Mouse (Mus musculus): ENCODE measurements around the gene Scn3a. TPM values are rescaled to one million over a fixed set of nuclear protein-coding genes. Genes with fewer than 3 reads are reported as not detected.

Gene Scn3a
- polyA plus RNA-seq, 2 experiments = 0.01 TPM

- TF ChIP-seq EP300 (IDR thresholded peaks at IDR 0.05; ENCODE audit: low read depth) (no peak), CTCF (IDR thresholded peaks at IDR 0.05; ENCODE audit: low read depth) (no peak)
- WGBS (ENCODE audit: insufficient replicate concordance) = 10% methylated on average over 6 of the region's 6 CpGs
- H3K36me3 ChIP-seq (replicated peaks; ENCODE audit: control insufficient read depth, insufficient read depth, low read depth) = no peaks in the 10 kb centered on the region
- H3K9me3 ChIP-seq (ENCODE audit: control insufficient read depth, low read length) = no peaks in the 10 kb centered on the region
- DNase-seq (ENCODE audit: low read depth in 3 of 3, low spot score in 3 of 3) (no peak), ATAC-seq (ENCODE audit: insufficient read depth) (no peak)
- H3K27me3 ChIP-seq (ENCODE audit: control insufficient read depth, insufficient read depth, low read length) = no peaks in the 10 kb centered on the region
- H3K27ac ChIP-seq = no peak overlapping the region
- no peak overlapping the region for H3K4me2 ChIP-seq (ENCODE audit: low read depth)
- H3K4me1 ChIP-seq (replicated peaks; ENCODE audit: control insufficient read depth in 2 of 2, insufficient read depth in 2 of 2, low read length in 1 of 2) = no peaks in the 10 kb centered on the region
- no peak overlapping the region for H3K4me3 ChIP-seq (ENCODE audit: insufficient read depth in 1 of 2, low read depth in 2 of 2, low read length in 2 of 2)
- H3K9ac ChIP-seq (replicated peaks) = no peak overlapping the region
Observed at GRCm38 (mm10) chr2:65414806-65415281, 152.6 kb downstream of the Scn3a start.

- TF ChIP-seq EP300 (IDR thresholded peaks at IDR 0.05; ENCODE audit: low read depth) (no peak), CTCF (IDR thresholded peaks at IDR 0.05; ENCODE audit: low read depth) (no peak)
- peak overlapping the region in 1 of 2 experiments; percentile 28; a peak in 1 of 4 replicates for H3K4me3 ChIP-seq (ENCODE audit: insufficient read depth in 1 of 2, low read depth in 2 of 2, low read length in 2 of 2)
- no peaks in the 10 kb centered on the region for H3K4me1 ChIP-seq (replicated peaks; ENCODE audit: control insufficient read depth in 2 of 2, insufficient read depth in 2 of 2, low read length in 1 of 2)
- no peak overlapping the region for H3K27ac ChIP-seq
- DNase-seq (ENCODE audit: low read depth in 3 of 3, low spot score in 3 of 3) = no peak
- no peaks in the 10 kb centered on the region for H3K27me3 ChIP-seq (ENCODE audit: control insufficient read depth, insufficient read depth, low read length)
- no peak overlapping the region for H3K9ac ChIP-seq (replicated peaks)
- 2% methylated on average over 7 of the region's 7 CpGs for WGBS (ENCODE audit: insufficient replicate concordance)
- H3K9me3 ChIP-seq (ENCODE audit: control insufficient read depth, low read length) = no peaks in the 10 kb centered on the region
- peak; percentile 47; the same call in 1 of the 2 replicates for ATAC-seq (ENCODE audit: insufficient read depth)
- peak overlapping the region; percentile 38 for H3K4me2 ChIP-seq (ENCODE audit: low read depth)
- H3K36me3 ChIP-seq (replicated peaks; ENCODE audit: control insufficient read depth, insufficient read depth, low read depth) = no peaks in the 10 kb centered on the region
Observed at GRCm38 (mm10) chr2:65414237-65414636, 153.2 kb downstream of the Scn3a start.

- H3K27ac ChIP-seq = no peak overlapping the region
- WGBS (ENCODE audit: insufficient replicate concordance) = 0% methylated on average over 3 of the region's 3 CpGs
- H3K36me3 ChIP-seq (replicated peaks; ENCODE audit: control insufficient read depth, insufficient read depth, low read depth) = no peaks in the 10 kb centered on the region
- ATAC-seq (ENCODE audit: insufficient read depth) (no peak), DNase-seq (ENCODE audit: low read depth in 3 of 3, low spot score in 3 of 3) (no peak)
- no peaks in the 10 kb centered on the region for H3K9me3 ChIP-seq (ENCODE audit: control insufficient read depth, low read length)
- H3K9ac ChIP-seq (replicated peaks) = no peak overlapping the region
- no peaks in the 10 kb centered on the region for H3K4me1 ChIP-seq (replicated peaks; ENCODE audit: control insufficient read depth in 2 of 2, insufficient read depth in 2 of 2, low read length in 1 of 2)
- no peaks in the 10 kb centered on the region for H3K27me3 ChIP-seq (ENCODE audit: control insufficient read depth, insufficient read depth, low read length)
- peak overlapping the region; percentile 38 for H3K4me2 ChIP-seq (ENCODE audit: low read depth)
- no peak for TF ChIP-seq EP300 (IDR thresholded peaks at IDR 0.05; ENCODE audit: low read depth)
- peak; percentile 34; the same call in 1 of the 2 replicates for TF ChIP-seq CTCF (IDR thresholded peaks at IDR 0.05; ENCODE audit: low read depth)
- H3K4me3 ChIP-seq (ENCODE audit: insufficient read depth in 1 of 2, low read depth in 2 of 2, low read length in 2 of 2) = no peak overlapping the region
Observed at GRCm38 (mm10) chr2:65413746-65414145, 153.7 kb downstream of the Scn3a start.

Other genes with a start within 250 kb of the Scn3a start
- gene Slc38a11, start 203.6 kb downstream of the Scn3a start, polyA plus RNA-seq (2012; rRNA removed) = not detected in 2 replicates
- not detected in 2 replicates for gene Slc38a11, start 203.6 kb downstream of the Scn3a start, polyA plus RNA-seq (2014; fragmentation: Nextera tagmentation; extraction: Ambion mirVana)
- gene Scn2a, start 53.1 kb upstream of the Scn3a start, polyA plus RNA-seq (2012; rRNA removed) = 0.03 and 0.08 TPM in 2 replicates
- not detected in 2 replicates for gene Scn2a, start 53.1 kb upstream of the Scn3a start, polyA plus RNA-seq (2014; fragmentation: Nextera tagmentation; extraction: Ambion mirVana)

Measured in liver, embryonic 14.5 days (tissue).